Mouse (Mus musculus): ENCODE data around the gene Snd1. TPM values are rescaled to one million over a fixed set of nuclear protein-coding genes. Genes with fewer than 3 reads are reported as not detected.

Gene Snd1
- total and polyA plus RNA-seq, 2 experiments from 2014 or later: 54.7 to 120 TPM

- ATAC-seq (ENCODE audit: insufficient read depth, low read depth) (no peak), DNase-seq (ENCODE audit: low spot score) (no peak)
- Histone ChIP-seq H3K9ac (replicated peaks; ENCODE audit: low read depth, low read length) (no peak overlapping the region), H3K4me1 (ENCODE audit: control insufficient read depth, insufficient read depth) (no peaks in the 10 kb centered on the region), H3K4me2 (ENCODE audit: low read depth, low read length) (no peak overlapping the region), H3K27me3 (ENCODE audit: control insufficient read depth, insufficient read depth, low read length) (no peaks in the 10 kb centered on the region), H3K36me3 (replicated peaks; ENCODE audit: control insufficient read depth, insufficient read depth, low read length) (no peaks in the 10 kb centered on the region), H3K9me3 (replicated peaks; ENCODE audit: control insufficient read depth, low read length) (no peaks in the 10 kb centered on the region), H3K4me3 (ENCODE audit: low read depth, low read length) (no peak overlapping the region), H3K27ac (ENCODE audit: low read depth) (no peak overlapping the region)
- TF ChIP-seq CTCF (IDR thresholded peaks at IDR 0.05; ENCODE audit: low read depth): no peak
- no peak for TF ChIP-seq EP300 (IDR thresholded peaks at IDR 0.05; ENCODE audit: low read depth)
Observed at GRCm38 (mm10) chr6:28692659-28693058, 217.7 kb downstream of the Snd1 start.

GRCm38 (mm10) chr6:28697214-28697613, 222.3 kb downstream of the Snd1 start:
- Histone ChIP-seq H3K4me2 (ENCODE audit: low read depth, low read length) (no peak overlapping the region), H3K27ac (ENCODE audit: low read depth) (no peak overlapping the region), H3K4me1 (ENCODE audit: control insufficient read depth, insufficient read depth) (no peaks in the 10 kb centered on the region), H3K4me3 (ENCODE audit: low read depth, low read length) (no peak overlapping the region), H3K9me3 (replicated peaks; ENCODE audit: control insufficient read depth, low read length) (no peaks in the 10 kb centered on the region), H3K9ac (replicated peaks; ENCODE audit: low read depth, low read length) (no peak overlapping the region), H3K27me3 (ENCODE audit: control insufficient read depth, insufficient read depth, low read length) (no peaks in the 10 kb centered on the region), H3K36me3 (replicated peaks; ENCODE audit: control insufficient read depth, insufficient read depth, low read length) (no peaks in the 10 kb centered on the region)
- WGBS: 89% methylated on average over 3 of the region's 3 CpGs
- TF ChIP-seq EP300 (IDR thresholded peaks at IDR 0.05; ENCODE audit: low read depth): no peak
- TF ChIP-seq CTCF (IDR thresholded peaks at IDR 0.05; ENCODE audit: low read depth): no peak
- DNase-seq (ENCODE audit: low spot score): no peak
- no peak for ATAC-seq (ENCODE audit: insufficient read depth, low read depth)

GRCm38 (mm10) chr6:28704612-28705011, 229.7 kb downstream of the Snd1 start:
- Histone ChIP-seq H3K9me3 (replicated peaks; ENCODE audit: control insufficient read depth, low read length) (no peaks in the 10 kb centered on the region), H3K4me2 (ENCODE audit: low read depth, low read length) (no peak overlapping the region), H3K36me3 (replicated peaks; ENCODE audit: control insufficient read depth, insufficient read depth, low read length) (0 out of 2 replicates have a peak, but pooled peaks cover 8% of the 10 kb centered on the region), H3K27me3 (ENCODE audit: control insufficient read depth, insufficient read depth, low read length) (no peaks in the 10 kb centered on the region), H3K4me3 (ENCODE audit: low read depth, low read length) (no peak overlapping the region), H3K27ac (ENCODE audit: low read depth) (no peak overlapping the region), H3K9ac (replicated peaks; ENCODE audit: low read depth, low read length) (no peak overlapping the region), H3K4me1 (ENCODE audit: control insufficient read depth, insufficient read depth) (peaks cover 33% of the 10 kb centered on the region)
- ATAC-seq (ENCODE audit: insufficient read depth, low read depth) (no peak; the same call in 1 of the 2 replicates), DNase-seq (ENCODE audit: low spot score) (peak; percentile 39)
- 31% methylated on average over 6 of the region's 6 CpGs for WGBS
- no peak for TF ChIP-seq CTCF (IDR thresholded peaks at IDR 0.05; ENCODE audit: low read depth)
- no peak for TF ChIP-seq EP300 (IDR thresholded peaks at IDR 0.05; ENCODE audit: low read depth)

GRCm38 (mm10) chr6:28705384-28706107, 230.6 kb downstream of the Snd1 start:
- DNase-seq (ENCODE audit: low spot score) (no peak), ATAC-seq (ENCODE audit: insufficient read depth, low read depth) (no peak)
- H3K9ac ChIP-seq (replicated peaks; ENCODE audit: low read depth, low read length): no peak overlapping the region
- peaks cover 33% of the 10 kb centered on the region for H3K4me1 ChIP-seq (ENCODE audit: control insufficient read depth, insufficient read depth)
- H3K9me3 ChIP-seq (replicated peaks; ENCODE audit: control insufficient read depth, low read length): no peaks in the 10 kb centered on the region
- H3K36me3 ChIP-seq (replicated peaks; ENCODE audit: control insufficient read depth, insufficient read depth, low read length): 0 out of 2 replicates have a peak, but pooled peaks cover 8% of the 10 kb centered on the region
- WGBS: 34% methylated on average over 6 of the region's 6 CpGs
- no peaks in the 10 kb centered on the region for H3K27me3 ChIP-seq (ENCODE audit: control insufficient read depth, insufficient read depth, low read length)
- no peak overlapping the region; the same call in 1 of the 2 replicates for H3K4me2 ChIP-seq (ENCODE audit: low read depth, low read length)
- H3K27ac ChIP-seq (ENCODE audit: low read depth): no peak overlapping the region
- TF ChIP-seq EP300 (IDR thresholded peaks at IDR 0.05; ENCODE audit: low read depth) (no peak), CTCF (IDR thresholded peaks at IDR 0.05; ENCODE audit: low read depth) (no peak)
- no peak overlapping the region for H3K4me3 ChIP-seq (ENCODE audit: low read depth, low read length)

- H3K4me3 ChIP-seq (ENCODE audit: low read depth, low read length): no peak overlapping the region
- H3K9me3 ChIP-seq (replicated peaks; ENCODE audit: control insufficient read depth, low read length): no peaks in the 10 kb centered on the region
- no peak overlapping the region for H3K4me2 ChIP-seq (ENCODE audit: low read depth, low read length)
- 51% methylated on average over 8 of the region's 8 CpGs for WGBS
- ATAC-seq (ENCODE audit: insufficient read depth, low read depth): no peak
- H3K9ac ChIP-seq (replicated peaks; ENCODE audit: low read depth, low read length): no peak overlapping the region
- peaks cover 33% of the 10 kb centered on the region for H3K4me1 ChIP-seq (ENCODE audit: control insufficient read depth, insufficient read depth)
- H3K27me3 ChIP-seq (ENCODE audit: control insufficient read depth, insufficient read depth, low read length): no peaks in the 10 kb centered on the region
- H3K27ac ChIP-seq (ENCODE audit: low read depth): peak overlapping the region; percentile 17; the same call in 1 of the 2 replicates
- DNase-seq (ENCODE audit: low spot score): no peak
- 0 out of 2 replicates have a peak, but pooled peaks cover 8% of the 10 kb centered on the region for H3K36me3 ChIP-seq (replicated peaks; ENCODE audit: control insufficient read depth, insufficient read depth, low read length)
- TF ChIP-seq EP300 (IDR thresholded peaks at IDR 0.05; ENCODE audit: low read depth): no peak
- TF ChIP-seq CTCF (IDR thresholded peaks at IDR 0.05; ENCODE audit: low read depth): no peak
Observed at GRCm38 (mm10) chr6:28706108-28706975, 231.4 kb downstream of the Snd1 start.
